Mouse (Mus musculus) heart, embryonic 14.5 days (tissue): ENCODE measurements at regions not wholly inside any gene's neighbourhood (a gene's known extent, or its start where the extent isn't known, plus 50 kb on each side); places are given as distances from the start of the nearest gene placed in this dataset.
"Not testable (repeated sequence)": the region's sequence is repeated elsewhere in the genome, so short reads cannot be mapped to it uniquely, and the experiment has no call there.

Experiments
- ATAC-seq: fragments of 200-750 bp; cut with Nextera tagmentation; 2 replicates; pipeline ENCODE4 v1.8.0; 2017; ENCODE audit warnings: low read depth, moderate TSS enrichment; ENCODE audit not compliant: insufficient number of reproducible peaks, insufficient read depth, low FRiP score
- H3K27ac ChIP-seq, 2 experiments: fragments of 200-500 bp in 1 of 2; fragments of 300-500 bp in 1 of 2; sonication (generic) in 1 of 2; replicated peaks in 1 of 2; 2 replicates each; pipeline ENCODE4 v1.5.1; 2012 to 2014; ENCODE audit warnings: low read depth in 2 of 2, low read length in 2 of 2, control low read depth in 1 of 2, mild to moderate bottlenecking in 1 of 2, mixed read lengths in 1 of 2; ENCODE audit not compliant: control insufficient read depth in 1 of 2, insufficient read depth in 1 of 2
- H3K27me3 ChIP-seq: fragments of 300-500 bp; sonication (generic); 2 replicates; pipeline ENCODE4 v1.6.1; 2014; ENCODE audit warnings: mild to moderate bottlenecking, low read length, control low read depth; ENCODE audit not compliant: control insufficient read depth, insufficient read depth
- H3K36me3 ChIP-seq: fragments of 300-500 bp; sonication (generic); 2 replicates; pipeline ENCODE4 v1.6.1; 2014; ENCODE audit warnings: mild to moderate bottlenecking, control low read depth, low read length, mixed read lengths; ENCODE audit not compliant: control insufficient read depth, insufficient read depth
- H3K4me1 ChIP-seq, 2 experiments: fragments of 200-500 bp in 1 of 2; fragments of 300-500 bp in 1 of 2; sonication (generic) in 1 of 2; 2 replicates each; pipeline ENCODE4 v1.6.1; 2012 to 2014; ENCODE audit warnings: low read length in 2 of 2, control low read depth in 1 of 2, mixed read lengths in 1 of 2; ENCODE audit not compliant: control insufficient read depth in 2 of 2, insufficient read depth in 2 of 2
- H3K4me2 ChIP-seq: fragments of 300-500 bp; sonication (generic); 2 replicates; pipeline ENCODE4 v1.6.1; 2014; ENCODE audit warnings: mild to moderate bottlenecking, low read length
- H3K4me3 ChIP-seq, 2 experiments: fragments of 200-500 bp in 1 of 2; fragments of 300-500 bp in 1 of 2; sonication (generic) in 1 of 2; 2 replicates each; pipeline ENCODE4 v1.5.1; 2012 to 2014; ENCODE audit warnings: low read length in 2 of 2, mild to moderate bottlenecking in 2 of 2, control low read depth in 1 of 2, low read depth in 1 of 2, moderate library complexity in 1 of 2; ENCODE audit not compliant: control insufficient read depth in 1 of 2, insufficient read depth in 1 of 2
- H3K9ac ChIP-seq: fragments of 300-500 bp; sonication (generic); 2 replicates; pipeline ENCODE4 v1.6.1; 2014; ENCODE audit warnings: mild to moderate bottlenecking, low read length
- H3K9me3 ChIP-seq: fragments of 300-500 bp; sonication (generic); 2 replicates; pipeline ENCODE4 v1.6.1; 2016; ENCODE audit warnings: low read length, control low read depth; ENCODE audit not compliant: control insufficient read depth
- WGBS: fragments of 180-500 bp; shearing (Covaris S2); extraction: QIAGEN DNeasy Blood & Tissue Kit; methylation state at CpG from one replicate; pipeline ENCODE4 v1.1.7; 2014; 5-methylcytosine and 5-hydroxymethylcytosine counted together

GRCm38 (mm10) chr2:107158836-107159402 lies 99.5 kb upstream of the Fshb start:
- WGBS = 75% methylated on average over 13 of the region's 13 CpGs
- not testable (repeated sequence) for H3K4me1 ChIP-seq, H3K4me2 ChIP-seq, H3K9ac ChIP-seq, H3K36me3 ChIP-seq, H3K27ac ChIP-seq, ATAC-seq, H3K4me3 ChIP-seq, H3K27me3 ChIP-seq, H3K9me3 ChIP-seq

GRCm38 (mm10) chr2:107175721-107176120 lies 114.7 kb upstream of the Kcna4 start:
- Histone ChIP-seq H3K36me3 (no peaks in the 10 kb centered on the region), H3K27me3 (no peaks in the 10 kb centered on the region), H3K9ac (no peak overlapping the region), H3K27ac (no peak overlapping the region), H3K4me3 (no peak overlapping the region), H3K4me1 (no peaks in the 10 kb centered on the region), H3K4me2 (no peak overlapping the region), H3K9me3 (no peaks in the 10 kb centered on the region)
- no peak for ATAC-seq
- 46% methylated on average over 4 of the region's 4 CpGs for WGBS

DNA sequence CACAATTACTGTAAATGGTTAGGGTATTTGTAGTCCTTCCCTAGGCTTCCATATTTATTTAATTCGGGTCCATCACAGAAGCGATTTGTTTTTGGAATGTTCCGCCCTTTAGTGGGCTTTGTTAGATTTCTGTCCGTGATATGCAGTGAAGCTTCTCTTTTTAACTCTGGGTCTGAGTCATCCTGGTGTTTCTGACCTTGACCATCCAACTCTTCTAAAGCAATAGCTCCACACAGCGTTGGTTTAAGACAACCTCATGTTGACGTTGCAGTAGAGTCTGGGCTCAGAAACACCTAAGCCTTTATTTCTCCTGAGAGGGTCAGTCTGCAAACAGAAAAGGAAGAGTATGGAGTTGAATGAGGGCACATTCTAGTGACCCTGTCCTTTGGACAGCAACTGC lies 107.4 kb upstream of the Kcna4 start:
- H3K4me1 ChIP-seq = no peaks in the 10 kb centered on the region
- H3K4me2 ChIP-seq = no peak overlapping the region
- no peak overlapping the region for H3K4me3 ChIP-seq
- ATAC-seq = no peak
- no peaks in the 10 kb centered on the region for H3K36me3 ChIP-seq
- WGBS = 83% methylated on average over 6 of the region's 6 CpGs
- no peaks in the 10 kb centered on the region for H3K27me3 ChIP-seq
- H3K9ac ChIP-seq = no peak overlapping the region
- H3K27ac ChIP-seq = no peak overlapping the region
- H3K9me3 ChIP-seq = no peaks in the 10 kb centered on the region

- Histone ChIP-seq H3K9me3 (no peaks in the 10 kb centered on the region), H3K4me3 (no peak overlapping the region)
- WGBS = 49% methylated on average over 3 of the region's 3 CpGs
Measured at GRCm38 (mm10) chr2:107184864-107185263, 105.6 kb upstream of the Kcna4 start.

DNA sequence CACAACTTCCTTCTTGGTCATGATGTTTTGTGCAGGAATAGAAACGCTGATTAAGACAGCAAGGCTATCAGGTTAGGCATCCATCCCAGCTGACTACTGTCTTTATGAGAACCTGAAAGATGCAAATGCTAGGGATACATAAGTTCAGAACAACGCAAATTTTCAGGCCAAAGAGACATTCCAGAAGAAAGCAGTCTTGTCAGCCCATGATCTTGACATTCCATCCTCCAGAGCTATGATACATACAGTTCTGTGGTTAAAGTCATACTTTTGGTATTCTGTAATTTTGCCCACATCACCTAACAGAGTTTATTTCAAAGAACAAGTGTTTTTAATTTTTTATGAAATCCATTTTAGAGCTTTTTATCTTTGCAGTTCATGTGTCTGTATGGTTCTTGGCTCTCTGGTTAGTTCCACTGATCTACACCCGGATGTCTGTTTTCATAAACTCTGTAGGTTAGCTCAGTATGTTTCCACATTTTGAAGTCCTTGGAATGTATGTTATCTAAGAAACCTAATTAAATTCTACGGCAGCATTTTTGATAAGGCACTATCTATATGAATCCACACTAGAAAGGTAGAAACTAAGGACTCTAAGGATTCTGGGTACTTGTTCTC lies 88.5 kb upstream of the Kcna4 start:
- WGBS = 68% methylated on average over 4 of the region's 4 CpGs
- Histone ChIP-seq H3K9me3 (no peaks in the 10 kb centered on the region), H3K27ac (no peak overlapping the region), H3K4me1 (no peaks in the 10 kb centered on the region), H3K27me3 (no peaks in the 10 kb centered on the region), H3K4me2 (no peak overlapping the region), H3K9ac (no peak overlapping the region), H3K36me3 (no peaks in the 10 kb centered on the region), H3K4me3 (no peak overlapping the region)
- no peak for ATAC-seq

More at GRCm38 (mm10) chr2:107184864-107185263, 105.6 kb upstream of the Kcna4 start:
- Histone ChIP-seq H3K4me2 (no peak overlapping the region), H3K4me1 (no peaks in the 10 kb centered on the region), H3K9ac (no peak overlapping the region), H3K27me3 (no peaks in the 10 kb centered on the region), H3K27ac (no peak overlapping the region), H3K36me3 (no peaks in the 10 kb centered on the region)
- ATAC-seq = no peak

DNA sequence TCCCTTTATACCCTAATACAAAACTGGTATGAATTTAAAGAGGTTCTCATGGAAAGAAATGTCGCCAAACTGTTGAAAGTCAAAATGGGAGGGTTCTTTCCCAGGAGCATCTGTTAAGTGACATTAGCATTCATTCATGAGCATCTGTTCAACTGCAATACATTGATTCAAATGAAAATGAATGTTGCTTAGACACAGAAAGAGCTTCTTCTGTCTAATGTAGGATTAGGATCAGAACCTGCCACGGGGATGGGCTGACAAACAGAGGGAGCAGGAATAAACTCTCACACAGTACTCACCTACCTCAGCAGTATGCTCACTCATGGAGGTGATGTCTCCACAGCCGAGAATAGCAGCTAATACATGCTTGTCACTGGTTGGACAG lies 88.0 kb upstream of the Kcna4 start:
- WGBS = 63% methylated on average over 3 of the region's 3 CpGs
- no peaks in the 10 kb centered on the region for H3K9me3 ChIP-seq
- no peak overlapping the region for H3K27ac ChIP-seq
- H3K9ac ChIP-seq = no peak overlapping the region
- no peaks in the 10 kb centered on the region for H3K4me1 ChIP-seq
- no peak for ATAC-seq
- no peaks in the 10 kb centered on the region for H3K36me3 ChIP-seq
- no peaks in the 10 kb centered on the region for H3K27me3 ChIP-seq
- H3K4me2 ChIP-seq = no peak overlapping the region
- H3K4me3 ChIP-seq = no peak overlapping the region

DNA sequence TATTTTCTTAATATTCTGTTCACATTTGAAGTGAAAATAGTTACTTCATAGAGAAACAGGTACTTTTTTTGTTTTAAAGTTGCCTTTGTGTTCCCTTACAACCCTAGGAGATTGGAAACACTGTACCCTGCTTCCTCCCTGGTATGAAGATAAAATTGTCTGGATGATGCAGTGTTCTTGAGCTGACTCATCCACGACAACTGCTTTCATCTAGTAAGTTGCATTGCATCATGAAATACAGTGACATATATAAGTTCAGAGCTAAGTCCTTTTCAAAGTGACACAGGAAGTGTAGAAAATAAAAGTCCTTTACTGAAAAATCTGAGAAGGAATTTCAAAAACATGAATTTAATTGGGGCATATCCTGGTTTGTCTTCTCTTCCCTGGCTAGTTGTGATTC lies 68.9 kb upstream of the Kcna4 start:
- ATAC-seq = no peak
- 63% methylated on average over 1 of the region's 1 CpGs for WGBS

DNA sequence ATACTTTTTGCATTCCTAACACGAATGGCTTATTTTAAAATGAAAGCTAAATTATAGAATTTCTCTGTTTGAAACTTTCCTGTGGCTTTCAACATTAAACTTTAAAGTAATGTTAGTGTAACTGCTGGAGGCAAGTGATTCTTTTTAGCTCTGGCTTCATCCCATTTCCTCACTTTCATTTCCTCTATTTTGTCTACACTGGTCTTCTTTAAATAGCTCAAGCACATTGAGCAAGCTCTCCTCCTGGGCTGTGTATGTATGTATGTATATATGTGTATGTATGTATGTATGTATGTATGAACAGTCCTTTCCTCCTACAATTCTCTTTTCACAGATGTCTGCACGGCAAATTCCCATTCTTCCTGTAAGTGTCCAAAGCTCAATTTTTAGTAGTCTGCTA lies 65.8 kb upstream of the Kcna4 start:
- Histone ChIP-seq H3K4me3 (no peak overlapping the region), H3K9ac (no peak overlapping the region), H3K27me3 (no peaks in the 10 kb centered on the region), H3K27ac (no peak overlapping the region), H3K4me1 (peaks cover 8 to 24% of the 10 kb centered on the region in 2 experiments), H3K9me3 (no peaks in the 10 kb centered on the region), H3K4me2 (no peak overlapping the region), H3K36me3 (no peaks in the 10 kb centered on the region)
- WGBS = 73% methylated on average over 2 of the region's 2 CpGs
- no peak for ATAC-seq

More for the DNA sequence above, 68.9 kb upstream of the Kcna4 start:
- H3K9ac ChIP-seq = no peak overlapping the region
- H3K27ac ChIP-seq = no peak overlapping the region
- peaks cover under 1 to 7% of the 10 kb centered on the region in 2 experiments; a peak in 3 of 4 replicates for H3K4me1 ChIP-seq
- H3K27me3 ChIP-seq = no peaks in the 10 kb centered on the region
- H3K4me2 ChIP-seq = no peak overlapping the region
- H3K4me3 ChIP-seq = no peak overlapping the region
- H3K9me3 ChIP-seq = no peaks in the 10 kb centered on the region
- no peaks in the 10 kb centered on the region for H3K36me3 ChIP-seq
